Mouse (Mus musculus): ENCODE measurements around the gene Pawr. TPM values are rescaled to one million over a fixed set of nuclear protein-coding genes. Genes with fewer than 3 reads are reported as not detected.

Gene Pawr
- total and polyA plus RNA-seq, 2 experiments from 2014 or later, result 3.0 to 5.0 TPM

DNA sequence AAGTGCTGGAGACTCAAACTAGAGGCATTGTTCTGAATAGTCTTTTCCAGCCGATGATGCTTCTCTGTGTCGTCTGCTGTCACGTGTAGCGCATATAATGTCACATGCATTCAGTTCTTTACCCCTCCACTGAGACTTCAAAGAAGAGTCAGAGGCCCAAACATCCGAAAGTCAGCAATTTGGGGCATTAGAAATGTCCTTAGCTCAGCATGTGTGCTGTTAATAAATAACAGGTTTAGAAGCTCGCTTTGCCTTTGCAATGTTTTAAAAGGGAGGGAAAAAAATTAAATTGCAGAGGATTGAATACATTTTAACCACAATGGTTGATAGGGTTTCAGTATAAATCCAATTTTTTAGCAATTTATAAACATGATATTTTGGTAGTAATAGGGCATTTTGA, 18.1 kb upstream of the Pawr start:
- Histone ChIP-seq H3K9me3 (ENCODE audit: low read length) (no peaks in the 10 kb centered on the region), H3K4me1 (ENCODE audit: insufficient read depth) (no peaks in the 10 kb centered on the region), H3K27ac (ENCODE audit: low read depth, low read length) (no peak overlapping the region), H3K4me3 (ENCODE audit: low read depth, low read length) (no peak overlapping the region), H3K4me2 (ENCODE audit: low read depth) (no peak overlapping the region), H3K27me3 (ENCODE audit: insufficient read depth, low read length) (no peaks in the 10 kb centered on the region), H3K36me3 (ENCODE audit: insufficient read depth) (no peaks in the 10 kb centered on the region), H3K9ac (no peak overlapping the region)
- TF ChIP-seq CTCF (IDR thresholded peaks at IDR 0.05; ENCODE audit: low read depth), result no peak
- ATAC-seq (no peak), DNase-seq (no peak)
- 73% methylated on average over 6 of the region's 6 CpGs for WGBS

DNA sequence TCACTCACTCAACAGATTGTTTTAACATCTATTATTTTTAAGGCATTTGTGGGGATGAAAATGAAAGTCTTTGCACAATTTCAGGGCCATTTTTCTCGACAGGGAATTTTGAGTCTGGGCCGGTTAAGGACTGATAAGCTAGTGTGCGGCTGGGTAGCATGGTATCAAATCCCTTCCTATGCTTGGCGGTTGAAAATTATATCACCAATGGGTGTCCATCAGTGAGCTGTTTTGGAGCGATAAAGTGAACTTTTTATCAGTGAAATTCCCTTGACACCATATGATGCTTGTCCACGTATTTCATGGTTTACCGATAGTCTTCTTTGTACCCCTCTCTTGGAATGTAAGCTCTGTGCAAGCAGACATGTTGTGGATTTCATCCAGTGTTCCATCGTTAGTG, 17.5 kb upstream of the Pawr start:
- Histone ChIP-seq H3K27me3 (ENCODE audit: insufficient read depth, low read length) (no peaks in the 10 kb centered on the region), H3K4me2 (ENCODE audit: low read depth) (no peak overlapping the region), H3K9ac (no peak overlapping the region), H3K4me3 (ENCODE audit: low read depth, low read length) (no peak overlapping the region), H3K9me3 (ENCODE audit: low read length) (no peaks in the 10 kb centered on the region), H3K27ac (ENCODE audit: low read depth, low read length) (no peak overlapping the region), H3K4me1 (ENCODE audit: insufficient read depth) (no peaks in the 10 kb centered on the region), H3K36me3 (ENCODE audit: insufficient read depth) (no peaks in the 10 kb centered on the region)
- no peak for ATAC-seq
- TF ChIP-seq CTCF (IDR thresholded peaks at IDR 0.05; ENCODE audit: low read depth), result no peak
- DNase-seq, result no peak
- 90% methylated on average over 8 of the region's 8 CpGs for WGBS

DNA sequence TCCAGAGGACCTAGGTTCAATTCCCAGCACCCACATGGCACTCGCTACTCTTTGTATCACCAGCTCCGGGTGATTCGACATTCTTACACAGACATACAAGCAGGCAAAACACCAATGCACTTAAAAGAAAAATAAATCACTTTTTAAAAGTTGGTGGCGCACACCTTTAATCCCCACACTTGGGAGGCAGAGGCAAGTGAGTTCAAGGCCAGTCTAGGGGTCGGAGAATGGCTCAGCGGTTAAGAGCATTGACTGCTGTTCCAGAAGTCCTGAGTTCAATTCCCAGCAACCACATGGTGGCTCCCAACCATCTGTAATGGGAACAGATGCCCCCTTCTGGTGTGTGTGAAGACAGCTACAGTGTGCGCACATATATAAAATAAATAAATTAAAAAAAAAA, 16.7 kb upstream of the Pawr start:
- Histone ChIP-seq H3K4me1 (ENCODE audit: insufficient read depth) (no peaks in the 10 kb centered on the region), H3K9me3 (ENCODE audit: low read length) (no peaks in the 10 kb centered on the region), H3K4me2 (ENCODE audit: low read depth) (no peak overlapping the region), H3K27ac (ENCODE audit: low read depth, low read length) (no peak overlapping the region), H3K27me3 (ENCODE audit: insufficient read depth, low read length) (no peaks in the 10 kb centered on the region), H3K4me3 (ENCODE audit: low read depth, low read length) (no peak overlapping the region), H3K9ac (no peak overlapping the region), H3K36me3 (ENCODE audit: insufficient read depth) (no peaks in the 10 kb centered on the region)
- no peak for DNase-seq
- WGBS, result 96% methylated on average over 7 of the region's 7 CpGs
- ATAC-seq, result no peak
- no peak for TF ChIP-seq CTCF (IDR thresholded peaks at IDR 0.05; ENCODE audit: low read depth)

DNA sequence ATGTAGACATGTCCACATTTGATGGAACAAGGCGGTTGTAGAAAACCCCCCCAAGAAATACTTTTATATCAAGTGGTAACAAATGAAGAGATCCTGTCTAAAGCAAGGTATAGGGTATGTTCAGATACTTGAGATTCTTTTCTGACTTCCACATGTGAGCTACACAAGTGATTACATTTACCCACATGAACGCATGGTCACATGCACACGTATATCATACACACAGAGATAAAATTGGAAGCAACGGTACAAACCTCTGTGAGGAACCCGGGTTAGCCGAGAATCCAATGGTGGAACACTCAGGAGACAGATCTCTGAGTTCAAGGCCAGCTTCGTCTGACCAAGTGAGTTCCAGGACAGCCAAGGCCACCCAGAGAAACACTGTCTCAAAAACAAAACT, 3.6 kb upstream of the Pawr start:
- H3K4me1 ChIP-seq (ENCODE audit: insufficient read depth), result no peaks in the 10 kb centered on the region
- ATAC-seq (no peak), DNase-seq (no peak)
- H3K4me2 ChIP-seq (ENCODE audit: low read depth), result no peak overlapping the region
- WGBS, result 91% methylated on average over 7 of the region's 7 CpGs
- no peak overlapping the region for H3K27ac ChIP-seq (ENCODE audit: low read depth, low read length)
- H3K4me3 ChIP-seq (ENCODE audit: low read depth, low read length), result no peak overlapping the region
- TF ChIP-seq CTCF (IDR thresholded peaks at IDR 0.05; ENCODE audit: low read depth), result no peak
- no peaks in the 10 kb centered on the region for H3K9me3 ChIP-seq (ENCODE audit: low read length)
- no peak overlapping the region for H3K9ac ChIP-seq
- H3K27me3 ChIP-seq (ENCODE audit: insufficient read depth, low read length), result peaks cover 7% of the 10 kb centered on the region
- H3K36me3 ChIP-seq (ENCODE audit: insufficient read depth), result no peaks in the 10 kb centered on the region

DNA sequence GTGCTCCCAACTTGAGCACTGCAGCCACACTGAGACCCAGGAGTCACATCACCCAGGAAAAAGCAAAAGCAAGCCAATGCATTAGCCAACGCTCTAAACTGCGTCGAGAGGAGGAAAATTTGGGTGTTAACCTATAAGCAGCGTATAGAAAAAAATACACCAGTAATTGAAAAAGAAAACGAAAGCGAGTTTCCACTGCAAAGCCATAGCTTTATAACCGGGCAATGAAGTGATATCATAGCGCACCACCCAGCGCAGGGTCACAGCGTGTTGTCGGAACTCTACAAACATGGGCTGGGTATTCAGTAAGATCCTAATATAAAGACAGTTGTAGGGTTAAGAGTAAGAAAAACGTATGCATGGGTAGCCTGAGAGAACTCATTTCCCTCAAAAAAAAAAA, 2.9 kb upstream of the Pawr start:
- Histone ChIP-seq H3K27ac (ENCODE audit: low read depth, low read length) (no peak overlapping the region), H3K4me1 (ENCODE audit: insufficient read depth) (no peaks in the 10 kb centered on the region), H3K4me3 (ENCODE audit: low read depth, low read length) (no peak overlapping the region), H3K4me2 (ENCODE audit: low read depth) (no peak overlapping the region), H3K36me3 (ENCODE audit: insufficient read depth) (no peaks in the 10 kb centered on the region), H3K9ac (no peak overlapping the region), H3K27me3 (ENCODE audit: insufficient read depth, low read length) (peaks cover 7% of the 10 kb centered on the region), H3K9me3 (ENCODE audit: low read length) (no peaks in the 10 kb centered on the region)
- 90% methylated on average over 12 of the region's 12 CpGs for WGBS
- ATAC-seq (no peak), DNase-seq (no peak)
- no peak for TF ChIP-seq CTCF (IDR thresholded peaks at IDR 0.05; ENCODE audit: low read depth)

DNA sequence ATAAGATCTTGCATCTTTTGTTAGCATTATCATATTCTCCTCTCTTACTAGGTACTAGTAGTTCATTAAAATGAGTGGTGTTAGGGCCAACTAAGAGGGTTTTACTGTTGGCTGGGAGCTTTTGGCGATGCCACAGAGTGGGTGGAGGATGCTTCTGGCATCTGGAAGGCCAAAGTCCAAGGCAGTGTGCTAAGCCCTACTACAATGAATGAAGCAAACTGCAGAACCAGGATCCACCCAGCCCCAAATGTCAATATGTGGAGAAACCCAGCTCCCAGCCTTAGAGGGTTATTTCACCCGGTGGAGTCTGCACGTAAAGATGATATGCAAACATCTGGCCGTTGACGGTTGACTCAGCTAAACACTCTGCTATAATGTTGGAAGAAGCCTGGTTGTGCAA, 2.1 kb upstream of the Pawr start:
- no peak overlapping the region for H3K27ac ChIP-seq (ENCODE audit: low read depth, low read length)
- H3K4me2 ChIP-seq (ENCODE audit: low read depth), result no peak overlapping the region
- no peak for TF ChIP-seq CTCF (IDR thresholded peaks at IDR 0.05; ENCODE audit: low read depth)
- peaks cover 7% of the 10 kb centered on the region for H3K27me3 ChIP-seq (ENCODE audit: insufficient read depth, low read length)
- no peaks in the 10 kb centered on the region for H3K4me1 ChIP-seq (ENCODE audit: insufficient read depth)
- WGBS, result 85% methylated on average over 5 of the region's 5 CpGs
- no peak for DNase-seq
- no peak overlapping the region for H3K4me3 ChIP-seq (ENCODE audit: low read depth, low read length)
- H3K9ac ChIP-seq, result no peak overlapping the region
- no peaks in the 10 kb centered on the region for H3K36me3 ChIP-seq (ENCODE audit: insufficient read depth)
- no peak for ATAC-seq
- no peaks in the 10 kb centered on the region for H3K9me3 ChIP-seq (ENCODE audit: low read length)

DNA sequence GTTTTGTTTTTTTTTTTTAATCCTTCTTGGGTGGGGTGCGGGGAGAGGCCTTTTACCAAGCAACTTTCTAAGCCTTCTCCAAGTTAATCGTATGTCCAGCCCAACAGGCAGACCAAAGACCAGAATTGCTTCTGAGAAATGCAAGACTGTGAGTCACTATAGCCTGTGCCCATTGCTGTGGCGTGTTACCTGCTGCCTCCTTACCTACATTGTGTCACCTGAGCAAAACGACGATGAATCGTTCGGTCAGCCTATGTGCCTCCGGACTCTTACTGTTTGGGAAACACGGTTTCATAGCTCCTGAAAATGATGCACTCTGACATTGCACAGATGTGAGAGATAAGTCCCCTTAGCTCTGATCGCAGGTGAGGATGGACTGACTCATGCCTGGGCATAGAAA, 957 bp upstream of the Pawr start:
- ATAC-seq, result no peak
- Histone ChIP-seq H3K4me2 (ENCODE audit: low read depth) (peak overlapping the region; percentile 97; the same call in 1 of the 2 replicates), H3K4me3 (ENCODE audit: low read depth, low read length) (peak overlapping the region; percentile 66; the same call in 1 of the 2 replicates), H3K4me1 (ENCODE audit: insufficient read depth) (no peaks in the 10 kb centered on the region), H3K27me3 (ENCODE audit: insufficient read depth, low read length) (peaks cover 7% of the 10 kb centered on the region), H3K27ac (ENCODE audit: low read depth, low read length) (no peak overlapping the region), H3K9me3 (ENCODE audit: low read length) (no peaks in the 10 kb centered on the region), H3K9ac (no peak overlapping the region), H3K36me3 (ENCODE audit: insufficient read depth) (no peaks in the 10 kb centered on the region)
- no peak for TF ChIP-seq CTCF (IDR thresholded peaks at IDR 0.05; ENCODE audit: low read depth)
- peak; percentile 11 for DNase-seq
- WGBS, result 8% methylated on average over 10 of the region's 10 CpGs
